Mouse (Mus musculus) brain, embryonic 18.5 days (tissue): ENCODE data around the gene Ddx27.
A peak's percentile ranks its signal among the peaks of the same experiment; 100 is the strongest.

Experiments used
- DNase-seq: peaks from one replicate; pipeline ENCODE4 v3.0.0-alpha.2; 2012; ENCODE audit warnings: low read depth, low spot score

Gene Ddx27

DNA sequence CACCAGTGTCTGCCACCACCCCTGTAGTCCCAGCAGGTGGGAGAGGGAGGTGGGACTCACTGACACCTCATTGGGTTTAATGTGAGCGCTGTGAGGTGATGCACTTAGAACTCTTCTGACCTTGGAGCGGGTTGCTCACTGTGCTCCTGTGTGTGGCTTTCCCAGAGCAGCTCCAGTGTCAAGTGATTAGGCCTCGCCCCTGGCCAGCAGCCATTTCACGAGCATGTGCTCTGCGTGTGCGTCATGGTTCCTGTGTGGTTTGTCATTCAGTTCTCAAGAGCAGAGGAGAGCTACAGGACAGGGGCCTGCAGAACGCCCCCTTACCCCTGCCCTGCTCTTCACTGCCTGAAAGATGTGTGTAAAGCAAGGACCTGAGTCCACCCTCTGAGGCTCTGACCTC lies 13.6 kb downstream of the Ddx27 start:
- no peak for DNase-seq

DNA sequence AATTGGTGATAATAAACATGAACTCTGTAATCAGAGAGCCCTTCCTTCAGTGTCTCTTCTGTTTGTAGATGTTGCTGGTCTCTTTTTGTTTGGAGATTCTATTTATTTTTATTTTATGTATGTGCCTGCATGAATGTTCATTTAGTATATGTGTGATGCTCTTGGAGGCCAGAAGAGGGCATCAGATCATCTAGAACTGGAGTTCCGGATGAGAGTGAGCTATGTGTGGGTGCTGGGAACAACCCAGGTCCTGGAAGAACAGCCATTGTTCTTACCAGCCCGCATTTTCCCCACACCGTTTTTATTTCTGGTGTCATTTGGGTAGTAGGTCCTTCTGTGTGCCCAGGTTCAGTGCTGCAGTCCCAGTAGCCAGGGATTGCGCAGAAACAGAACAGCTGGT lies 15.5 kb downstream of the Ddx27 start:
- DNase-seq, result no peak

DNA sequence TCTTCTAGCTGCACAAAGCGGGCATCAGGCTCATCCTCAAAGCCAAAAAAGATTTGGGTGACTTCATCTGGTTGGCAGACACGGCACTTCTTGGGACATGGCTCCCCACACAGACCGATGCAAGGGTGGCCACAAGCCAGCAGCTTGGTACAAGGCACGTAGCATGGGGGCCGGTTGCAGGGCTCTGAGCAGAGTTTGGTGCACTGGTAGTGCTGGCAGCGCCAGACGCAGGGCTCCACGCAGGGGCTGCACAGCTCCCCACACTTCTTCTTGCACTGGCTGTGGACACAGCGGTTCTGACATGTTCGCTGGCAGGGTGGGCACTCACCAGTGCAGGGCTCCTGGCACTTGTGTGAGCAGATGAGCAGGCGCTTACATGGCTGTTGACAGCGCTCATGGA lies 22.7 kb downstream of the Ddx27 start:
- DNase-seq, result no peak

DNA sequence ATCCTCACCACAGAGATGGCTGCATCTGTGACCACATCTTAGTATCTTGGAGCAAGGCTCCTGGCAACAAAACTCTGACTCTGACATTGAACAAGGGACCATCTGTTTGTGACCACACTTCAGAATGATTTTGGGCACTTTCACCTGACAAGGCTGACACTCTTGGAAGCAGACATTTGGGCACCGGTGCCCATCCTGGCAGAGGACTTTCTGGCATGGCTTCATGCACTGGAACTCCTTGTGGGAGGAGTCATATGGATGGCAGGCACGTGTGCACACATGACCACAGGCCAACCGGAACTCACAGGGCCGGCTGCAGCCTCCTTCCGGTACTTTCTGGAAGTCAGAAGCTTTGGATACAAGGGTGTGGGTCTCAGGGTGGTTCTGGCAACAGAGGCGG lies 23.3 kb downstream of the Ddx27 start:
- DNase-seq, result no peak

DNA sequence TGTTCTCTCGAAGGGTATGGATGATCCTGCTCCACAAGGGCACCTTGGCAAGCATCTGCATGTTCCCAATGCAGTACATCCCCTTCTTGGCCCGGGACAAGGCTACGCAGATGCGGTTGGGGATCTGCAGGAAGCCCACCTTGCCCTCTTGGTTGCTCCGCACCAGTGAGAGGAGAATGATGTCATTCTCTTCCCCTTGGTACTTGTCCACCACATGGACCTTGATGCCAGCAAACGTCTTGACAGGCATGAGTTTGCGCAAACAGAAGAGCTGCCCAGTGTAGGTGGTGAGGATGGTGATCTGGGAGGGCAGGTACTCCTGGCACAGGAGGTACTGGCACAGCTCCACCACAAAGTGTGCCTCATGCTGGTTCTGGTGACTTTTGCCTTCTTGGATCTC lies 23.7 kb downstream of the Ddx27 start:
- DNase-seq, result no peak

DNA sequence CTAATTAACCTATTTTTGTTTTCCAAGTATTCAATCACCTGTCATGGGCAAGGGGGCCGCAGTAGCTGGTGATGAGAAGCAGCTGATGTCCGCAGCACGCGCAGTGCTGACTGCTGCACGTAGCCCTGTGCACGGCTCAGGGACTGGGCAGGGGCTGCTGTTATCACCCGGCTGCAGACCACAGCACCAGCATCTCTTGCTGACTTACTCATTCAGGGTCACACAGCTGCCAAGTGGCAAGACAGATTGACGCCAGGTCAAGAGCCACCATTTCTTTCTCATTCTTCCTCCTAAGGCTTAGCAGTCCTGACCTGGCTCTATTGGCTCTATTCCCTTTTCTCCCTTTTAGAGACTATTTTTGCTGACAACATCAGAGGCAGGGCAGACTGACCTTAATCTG lies 24.4 kb downstream of the Ddx27 start:
- no peak for DNase-seq

DNA sequence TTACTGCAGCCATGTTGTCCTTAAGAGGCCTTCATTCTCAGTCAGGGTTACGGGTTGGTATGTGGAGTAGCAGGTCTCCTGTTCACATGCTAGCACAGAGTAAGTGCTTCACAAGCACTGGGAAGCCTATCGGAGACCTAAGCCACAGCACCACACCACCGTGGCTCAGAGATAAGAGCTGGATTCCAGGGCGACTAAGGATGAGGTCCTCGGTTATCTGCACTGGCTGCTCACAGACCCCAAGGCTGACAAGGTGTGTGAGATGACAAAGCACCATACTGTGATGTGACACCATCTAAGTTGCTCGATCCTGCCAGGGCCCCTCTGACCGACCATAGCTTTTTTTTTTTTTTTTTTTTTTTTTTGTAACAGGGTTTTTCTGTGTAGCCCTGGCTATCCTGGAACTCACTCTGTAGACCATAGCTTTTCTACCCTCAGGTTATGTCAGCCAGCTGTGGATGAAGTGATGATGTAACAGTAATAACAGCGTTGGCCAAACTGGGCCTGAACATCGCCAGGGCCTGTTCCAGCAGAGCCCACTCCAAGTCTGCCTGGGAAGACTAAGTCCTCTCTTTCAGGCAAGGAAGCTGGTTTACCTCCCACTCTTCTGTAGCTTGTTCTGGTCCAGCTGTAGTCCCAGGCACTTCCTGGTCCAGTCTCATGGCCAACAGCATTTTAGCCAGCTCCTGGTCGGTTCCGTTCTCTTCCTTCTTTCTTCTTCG lies 28.6 kb downstream of the Ddx27 start:
- DNase-seq, result no peak

DNA sequence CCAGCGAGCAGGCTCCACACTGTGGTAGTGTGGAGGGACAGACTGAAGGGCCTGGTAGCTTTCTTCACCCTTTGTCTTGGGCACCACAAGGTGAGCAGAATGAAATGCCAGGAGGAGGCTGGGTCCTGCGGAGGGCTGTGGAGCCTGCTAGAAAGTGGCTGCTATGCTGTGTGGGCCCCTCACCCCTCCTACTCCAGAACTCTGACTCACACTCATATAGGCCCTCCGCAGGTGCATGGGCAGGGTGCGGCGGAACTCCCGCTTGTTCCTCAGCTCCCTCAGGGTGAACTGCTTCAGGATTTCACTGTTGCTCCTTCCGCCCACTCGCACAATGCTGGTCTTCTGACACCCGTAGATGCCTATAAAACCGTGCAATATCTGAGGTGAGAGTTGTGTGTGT lies 33.2 kb downstream of the Ddx27 start:
- no peak for DNase-seq

DNA sequence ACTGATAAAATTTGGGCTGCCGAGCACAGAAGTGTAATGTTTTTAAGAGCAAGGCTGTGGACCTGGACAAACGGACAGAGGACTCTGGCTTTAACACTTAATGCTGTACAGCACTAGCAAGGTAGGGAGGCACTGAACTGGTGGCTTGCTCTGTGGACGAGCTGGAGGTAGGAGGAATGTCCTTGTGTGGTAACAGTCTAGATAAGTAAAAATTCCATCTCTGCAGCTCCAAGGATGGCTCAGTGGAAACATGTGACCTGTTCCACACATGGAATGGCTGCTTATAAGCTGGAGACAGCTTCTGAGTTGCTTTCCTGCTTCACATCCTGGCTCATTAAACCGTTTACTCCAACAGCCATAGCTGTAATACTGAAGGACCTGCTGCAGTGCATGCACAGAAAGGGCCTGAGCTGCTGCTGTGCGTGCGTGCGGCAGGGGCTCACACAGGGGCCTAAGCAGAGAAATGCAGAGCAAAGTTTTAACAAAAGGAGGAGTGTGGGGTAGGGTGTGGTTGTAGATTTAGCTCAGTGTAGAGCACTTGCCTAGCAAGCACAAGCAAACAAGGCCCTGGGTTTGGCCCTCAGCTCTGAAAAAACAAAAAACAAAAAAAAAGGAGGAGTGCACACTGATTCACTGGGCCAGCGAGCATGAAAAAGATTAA lies 33.8 kb downstream of the Ddx27 start:
- DNase-seq, result no peak

DNA sequence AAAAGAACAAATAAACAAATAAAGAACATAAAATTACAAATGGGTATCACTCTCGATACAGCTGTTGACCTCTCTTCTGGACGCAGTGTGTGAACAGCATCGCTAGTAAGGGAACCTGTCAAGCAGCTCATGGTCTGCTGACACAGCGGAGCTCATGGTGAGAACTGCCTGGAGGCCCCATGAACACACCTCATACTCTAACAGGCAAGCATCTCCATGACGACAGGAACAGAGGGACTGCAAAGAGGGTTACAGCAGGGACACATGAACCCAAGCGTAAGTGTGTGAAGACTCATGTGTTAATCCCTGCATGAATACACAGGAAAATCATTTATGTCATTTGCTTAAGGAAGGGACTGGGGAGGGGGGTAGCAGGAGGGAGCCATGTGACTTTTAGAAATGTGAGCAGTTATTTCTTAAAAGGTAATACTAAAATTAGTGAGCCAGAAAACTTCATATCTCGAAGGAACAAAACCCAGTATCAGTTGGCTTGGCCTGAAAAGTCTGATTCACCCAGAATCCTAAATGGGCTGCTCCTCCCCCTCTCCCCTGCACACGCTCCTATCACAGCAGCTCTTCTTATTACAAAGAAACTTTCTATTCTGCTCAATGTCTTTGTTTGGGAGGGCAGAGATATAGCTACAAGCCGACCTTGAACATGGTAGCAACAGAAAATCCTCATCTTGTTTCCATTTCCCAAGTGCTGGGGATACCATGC lies 38.3 kb downstream of the Ddx27 start:
- no peak for DNase-seq

DNA sequence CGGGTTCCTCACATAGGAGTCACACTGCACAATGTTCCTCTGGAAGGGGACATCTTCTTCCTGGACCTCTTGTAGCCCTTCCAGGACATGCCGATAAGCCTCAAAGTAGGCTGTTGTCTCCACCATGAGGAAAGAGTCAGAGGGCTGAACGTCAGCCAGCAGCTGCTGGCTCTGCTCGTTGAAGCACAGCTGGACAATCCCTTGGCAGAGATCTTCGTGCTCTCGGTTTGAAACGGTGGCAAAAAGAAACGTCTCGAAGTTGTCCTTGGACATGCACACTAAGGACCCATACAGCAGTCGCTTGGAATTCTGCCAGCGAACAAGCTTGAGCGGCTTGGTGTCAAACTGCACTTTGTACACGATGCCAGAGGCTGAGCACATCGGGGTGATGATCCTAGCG lies 40.4 kb downstream of the Ddx27 start:
- no peak for DNase-seq

DNA sequence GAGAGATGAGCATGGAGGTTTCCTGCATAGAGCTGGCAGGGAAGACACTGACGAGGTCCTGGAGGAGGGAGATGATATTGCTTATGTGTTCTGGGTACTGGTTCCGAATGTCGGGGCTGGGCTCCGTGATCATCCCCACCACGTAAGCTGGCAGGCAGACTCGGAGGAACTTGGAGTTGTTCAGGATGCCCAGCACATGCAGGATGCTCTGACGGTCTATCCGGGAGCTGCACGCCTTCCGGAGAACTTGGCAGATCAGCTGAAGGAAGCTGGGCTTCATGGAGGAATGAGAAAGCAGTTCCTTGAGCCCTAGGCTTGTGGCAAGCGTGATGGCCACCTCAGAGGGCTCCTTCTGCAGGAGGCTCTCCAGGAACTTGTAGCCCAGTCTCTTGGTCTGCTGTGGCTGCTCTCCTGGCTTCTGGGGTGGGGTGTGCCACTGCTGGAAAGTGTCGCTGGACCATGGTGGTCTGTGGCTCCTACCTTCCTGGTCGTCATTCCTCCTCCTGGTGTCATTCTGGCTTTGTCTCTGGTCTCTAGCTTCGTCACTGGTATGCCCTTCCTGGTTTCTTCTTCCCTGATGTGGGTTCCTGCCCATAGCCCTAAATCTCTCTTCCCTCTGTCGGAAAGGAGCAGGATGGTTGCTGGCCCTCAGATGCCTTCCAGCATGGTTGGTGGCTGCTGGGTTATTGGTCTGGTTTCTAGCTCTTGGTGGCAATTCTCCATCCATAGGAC lies 41.4 kb downstream of the Ddx27 start:
- DNase-seq, result no peak

DNA sequence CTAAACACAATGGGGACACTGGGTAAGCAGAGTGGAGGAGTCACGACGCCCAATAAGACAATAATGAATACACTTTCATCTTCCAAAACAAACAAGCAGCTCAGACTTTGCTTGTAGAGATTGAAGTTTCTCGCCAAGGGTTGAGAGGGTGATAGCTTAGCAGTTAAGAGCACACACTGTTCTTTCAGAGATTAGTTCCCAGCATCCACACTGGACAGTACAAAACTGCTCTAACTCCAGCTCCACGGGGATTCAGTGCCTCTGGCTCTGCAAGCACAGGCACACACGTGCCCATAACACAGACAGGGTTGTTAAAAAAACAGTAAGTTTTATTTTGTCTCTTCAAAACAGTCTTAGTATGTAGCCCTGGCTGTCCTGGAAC lies 41.9 kb downstream of the Ddx27 start:
- DNase-seq, result no peak

DNA sequence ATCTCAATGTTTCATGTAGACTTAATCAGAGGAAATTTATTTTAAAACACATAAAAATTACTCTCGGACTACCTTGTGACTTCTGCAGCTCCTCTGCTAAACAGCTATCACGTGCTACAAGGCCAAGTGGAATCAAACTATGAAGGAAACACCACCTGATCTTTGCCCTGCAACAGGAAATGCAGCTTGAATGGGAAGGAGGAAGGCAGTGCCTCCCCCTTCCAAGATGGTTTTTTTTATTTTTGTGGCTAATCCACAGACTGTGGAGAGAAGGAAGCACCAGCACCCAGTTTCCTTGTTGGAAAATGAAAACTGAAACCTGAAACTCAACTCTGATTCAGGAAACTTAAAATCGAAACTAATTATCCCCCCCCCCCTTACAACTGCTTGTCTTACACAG lies 43.2 kb downstream of the Ddx27 start:
- DNase-seq, result no peak

DNA sequence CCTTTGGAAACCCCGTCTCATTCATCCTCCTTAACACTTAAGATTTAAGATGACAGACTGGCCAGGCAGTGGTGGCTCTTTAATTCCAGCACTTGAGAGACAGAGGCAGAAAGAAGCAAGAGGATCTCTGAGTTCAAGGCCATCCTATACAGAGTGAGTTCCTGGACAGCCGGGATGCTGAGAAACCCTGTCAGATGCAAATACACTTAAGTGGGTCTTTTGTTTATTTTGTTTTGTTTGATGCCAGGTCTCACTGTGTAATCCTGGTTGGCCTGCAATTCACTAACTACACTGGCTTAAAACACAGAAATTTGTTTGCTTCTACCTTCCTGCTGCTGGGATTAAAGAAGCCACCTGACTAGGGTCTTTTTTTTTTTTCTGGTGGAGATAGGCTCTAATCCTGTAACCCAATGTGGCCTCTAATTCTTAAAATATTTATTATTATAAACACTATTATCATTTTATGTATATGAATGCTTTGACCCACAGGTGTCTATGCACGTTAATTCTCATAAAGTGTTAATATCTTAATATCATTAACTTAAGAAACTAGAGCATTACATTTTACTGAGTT lies 43.9 kb downstream of the Ddx27 start:
- no peak for DNase-seq

DNA sequence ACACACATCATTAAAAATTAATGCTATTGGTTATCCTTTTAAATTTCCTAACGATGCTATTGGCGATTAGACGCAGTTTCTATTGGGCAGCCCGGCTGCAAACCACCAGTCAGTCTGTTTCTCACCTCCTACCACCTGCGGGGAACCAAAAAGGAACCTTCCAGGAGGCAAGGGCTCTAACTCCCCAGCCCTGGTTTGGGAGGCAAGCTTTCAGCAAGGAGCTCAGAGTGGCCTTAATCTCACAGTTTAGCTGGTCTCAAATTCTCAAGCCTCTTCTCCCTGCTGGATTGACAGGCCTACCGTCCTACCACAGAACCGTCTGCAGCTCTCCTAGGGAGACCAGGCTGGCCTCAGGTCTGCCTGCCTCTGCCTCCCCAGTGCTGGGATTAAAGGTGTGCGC lies 44.5 kb downstream of the Ddx27 start:
- DNase-seq, result no peak

DNA sequence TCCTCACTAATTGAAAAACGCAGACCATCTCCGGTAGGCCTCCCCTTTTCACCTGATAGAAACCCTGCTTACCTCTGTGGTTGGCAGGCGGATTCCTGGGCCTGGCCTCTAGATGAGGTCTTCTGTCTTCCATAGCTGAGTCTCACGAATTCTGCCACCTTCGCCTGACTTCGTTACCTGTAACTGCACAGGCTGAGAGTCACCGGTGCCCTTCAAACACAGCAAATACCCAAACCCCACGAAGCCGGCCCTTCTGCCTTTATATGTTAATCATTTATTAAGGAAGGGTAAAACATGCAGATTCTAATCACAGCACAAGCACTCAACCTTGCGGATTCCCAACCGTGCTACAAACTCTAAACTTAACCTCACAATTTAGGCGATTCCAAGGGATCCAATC lies 45.0 kb downstream of the Ddx27 start:
- DNase-seq, result no peak

DNA sequence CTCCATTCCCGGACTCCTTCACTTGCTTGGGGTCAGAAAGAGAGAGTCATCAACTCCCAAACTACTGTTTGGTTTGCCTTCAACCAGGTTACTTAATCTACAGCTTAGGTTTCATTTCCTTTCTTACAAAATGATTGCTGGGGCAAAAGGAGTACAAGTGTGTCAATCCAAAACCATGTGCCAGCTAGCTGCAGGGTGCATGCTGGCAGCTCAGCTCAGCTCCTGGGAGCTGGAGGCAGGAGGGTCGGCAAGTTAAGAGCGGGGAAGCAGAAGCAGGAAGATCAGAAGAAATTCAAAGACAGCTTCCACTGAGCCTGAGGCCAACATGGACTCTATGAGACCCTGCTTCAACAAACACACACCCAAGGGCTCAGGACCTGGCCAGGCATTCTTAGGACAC lies 45.4 kb downstream of the Ddx27 start:
- no peak for DNase-seq

DNA sequence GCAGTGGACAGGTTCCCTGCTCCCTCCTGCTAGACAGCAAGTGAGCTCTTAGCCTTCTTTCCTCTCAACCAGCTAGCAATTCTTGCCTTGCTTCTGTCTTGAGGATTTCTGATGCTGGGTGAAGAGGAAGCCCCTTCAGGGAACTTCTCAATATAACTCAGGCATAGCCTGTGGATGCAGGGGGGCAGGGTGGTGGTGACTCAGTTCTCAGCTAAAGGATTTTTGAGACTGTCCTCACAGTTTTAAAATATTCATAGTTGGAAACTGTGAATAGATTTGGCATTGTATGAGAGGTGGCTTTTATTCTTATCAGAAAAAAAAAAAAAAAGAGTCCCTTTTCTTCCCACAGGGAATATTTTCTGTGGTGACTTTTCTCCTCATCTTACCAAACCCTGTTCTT lies 45.8 kb downstream of the Ddx27 start:
- no peak for DNase-seq

DNA sequence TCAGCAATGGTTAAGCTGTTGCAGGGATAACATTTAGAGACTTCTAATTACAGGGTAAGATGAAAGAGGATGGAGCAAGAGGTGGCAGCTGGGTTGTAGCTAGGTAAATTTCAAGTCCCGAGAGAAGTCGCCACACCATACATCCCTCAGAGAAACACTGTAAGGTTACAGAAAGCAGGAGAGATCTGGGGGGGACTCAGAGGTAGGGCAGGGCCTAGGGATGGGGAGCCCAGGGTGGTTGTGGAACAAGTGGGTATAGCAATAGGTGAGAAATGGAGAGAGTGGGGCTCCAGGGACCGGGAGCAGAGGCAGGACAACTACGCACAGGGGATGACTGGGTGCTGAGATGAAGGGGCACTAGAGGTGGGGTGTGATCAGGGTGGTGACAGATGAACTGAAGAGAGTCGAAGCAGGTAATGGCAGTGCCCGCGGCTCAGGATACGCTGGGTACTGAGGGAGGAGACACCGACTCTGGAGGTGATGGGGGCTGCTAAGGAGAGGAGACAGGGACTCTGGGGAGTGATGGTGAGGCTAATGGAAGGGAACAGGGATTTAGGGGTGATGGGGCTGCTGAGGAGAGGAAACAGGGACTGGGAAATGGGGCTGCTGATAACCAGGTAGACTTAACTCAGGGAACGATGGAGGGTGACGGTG lies 46.5 kb downstream of the Ddx27 start:
- no peak for DNase-seq

DNA sequence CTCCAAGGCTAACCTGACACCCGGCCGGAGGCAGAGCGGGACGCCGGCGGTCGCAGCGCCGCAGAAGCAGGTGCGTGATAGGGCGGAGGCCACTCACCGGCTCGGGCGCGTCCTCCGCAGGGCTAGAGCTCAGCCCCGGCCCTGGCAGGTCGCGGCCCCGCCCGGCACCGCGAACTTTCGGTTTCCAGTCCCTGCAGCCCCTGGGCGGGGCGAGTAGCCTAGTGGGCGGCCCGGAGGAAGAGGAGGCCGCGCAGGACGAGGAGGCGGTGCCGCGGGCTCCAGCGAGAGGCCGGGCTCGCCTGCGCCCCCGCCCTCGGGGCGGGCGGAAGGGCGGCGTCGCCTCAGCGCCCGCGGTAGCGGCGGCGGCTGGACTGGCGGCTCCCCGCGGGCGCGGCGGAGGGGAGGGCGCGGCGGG lies 47.5 kb downstream of the Ddx27 start:
- peak; percentile 64 for DNase-seq
